Mouse (Mus musculus): ENCODE measurements around the gene Urad.
A peak's percentile ranks its signal among the peaks of the same experiment; 100 is the strongest.

The Urad gene

DNA sequence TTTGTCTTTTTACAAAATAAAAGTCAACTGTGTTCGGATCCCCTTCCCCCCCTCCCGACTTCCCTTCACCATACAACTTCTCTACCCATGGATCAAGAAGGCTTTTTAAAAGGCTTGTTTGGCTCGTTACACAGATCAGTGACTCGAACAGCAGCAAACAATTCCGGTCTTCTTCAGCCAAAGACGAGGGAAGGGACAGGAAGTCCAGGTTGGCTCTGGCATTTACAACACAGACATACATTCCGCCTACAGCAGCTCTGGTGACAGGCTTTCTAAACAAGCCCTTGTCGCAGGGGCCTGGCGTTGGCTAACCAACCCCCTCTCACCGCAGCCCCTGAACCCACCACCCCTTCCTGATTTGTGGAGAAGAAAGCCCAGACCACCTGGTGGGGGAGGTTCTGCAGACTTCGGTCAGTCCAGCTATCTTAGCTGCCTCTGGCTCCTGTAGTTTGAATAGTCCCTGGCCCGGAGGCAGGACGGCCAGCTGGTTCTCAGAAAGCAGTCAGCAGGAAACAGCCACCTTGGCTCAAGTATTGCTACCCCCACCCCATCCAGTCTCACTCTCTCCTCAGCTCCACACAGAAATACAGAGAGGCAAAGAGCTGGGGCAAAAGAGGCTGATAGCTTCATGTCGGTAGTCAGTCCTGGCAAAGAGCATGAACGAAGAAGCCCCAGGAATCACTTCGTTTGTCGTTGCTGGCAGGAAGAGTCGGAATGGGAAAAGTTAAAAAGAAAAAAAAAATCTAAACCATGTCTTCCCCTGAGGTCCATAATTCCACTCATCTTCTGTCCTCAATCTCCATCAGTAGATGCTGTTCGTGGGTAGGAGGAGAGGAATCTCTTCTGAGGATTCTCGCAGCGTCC, 21.1 kb downstream of the Urad start:
- DNase-seq (ENCODE audit: low spot score) = no peak

- no peak for DNase-seq (ENCODE audit: low spot score)
These were observed 22.3 kb downstream of the Urad start for GRCm38 (mm10) chr5:147300001-147300363.

GRCm38 (mm10) chr5:147299255-147300000, 22.8 kb downstream of the Urad start:
- DNase-seq (ENCODE audit: low spot score) = peak; percentile 37

DNA sequence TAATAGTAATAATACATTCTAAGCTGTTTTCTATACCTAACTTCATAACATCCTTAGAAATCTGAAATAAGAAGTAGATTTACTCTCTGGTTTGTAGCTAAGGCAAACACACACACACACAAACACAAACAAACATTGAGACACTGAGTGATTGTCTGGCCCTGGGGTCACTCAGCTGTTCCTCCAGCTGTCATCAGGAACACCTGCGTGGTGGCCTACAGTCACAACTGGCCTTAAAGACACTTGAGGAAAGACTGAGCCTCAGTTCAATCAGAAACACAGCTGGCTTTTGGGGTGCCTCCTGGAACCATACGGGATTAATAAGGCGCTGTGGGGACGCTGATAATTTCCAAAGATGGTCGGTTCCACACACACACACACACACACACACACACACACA, 25.0 kb downstream of the Urad start:
- no peak for DNase-seq (ENCODE audit: low spot score)

DNA sequence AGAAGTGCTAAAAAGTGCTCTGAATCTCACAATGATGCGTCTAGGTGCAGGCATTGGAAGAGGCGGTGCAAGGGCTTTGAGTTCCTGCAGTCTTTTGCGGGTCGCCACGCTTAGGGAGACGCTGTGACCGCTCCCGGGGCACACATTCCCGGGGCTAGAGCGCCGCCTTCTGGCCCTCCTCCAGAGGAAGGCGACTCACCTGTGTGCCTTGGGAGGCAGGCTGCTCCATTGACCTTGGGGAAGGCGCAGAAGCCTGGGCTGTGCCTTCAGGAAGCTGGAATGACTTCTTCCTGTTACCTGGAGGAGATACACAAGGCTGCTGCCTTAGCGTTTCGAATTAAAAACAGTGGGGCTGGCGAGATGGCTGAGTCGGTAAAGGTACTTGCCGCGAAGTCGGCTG, 28.1 kb downstream of the Urad start:
- no peak for DNase-seq (ENCODE audit: low spot score)

DNA sequence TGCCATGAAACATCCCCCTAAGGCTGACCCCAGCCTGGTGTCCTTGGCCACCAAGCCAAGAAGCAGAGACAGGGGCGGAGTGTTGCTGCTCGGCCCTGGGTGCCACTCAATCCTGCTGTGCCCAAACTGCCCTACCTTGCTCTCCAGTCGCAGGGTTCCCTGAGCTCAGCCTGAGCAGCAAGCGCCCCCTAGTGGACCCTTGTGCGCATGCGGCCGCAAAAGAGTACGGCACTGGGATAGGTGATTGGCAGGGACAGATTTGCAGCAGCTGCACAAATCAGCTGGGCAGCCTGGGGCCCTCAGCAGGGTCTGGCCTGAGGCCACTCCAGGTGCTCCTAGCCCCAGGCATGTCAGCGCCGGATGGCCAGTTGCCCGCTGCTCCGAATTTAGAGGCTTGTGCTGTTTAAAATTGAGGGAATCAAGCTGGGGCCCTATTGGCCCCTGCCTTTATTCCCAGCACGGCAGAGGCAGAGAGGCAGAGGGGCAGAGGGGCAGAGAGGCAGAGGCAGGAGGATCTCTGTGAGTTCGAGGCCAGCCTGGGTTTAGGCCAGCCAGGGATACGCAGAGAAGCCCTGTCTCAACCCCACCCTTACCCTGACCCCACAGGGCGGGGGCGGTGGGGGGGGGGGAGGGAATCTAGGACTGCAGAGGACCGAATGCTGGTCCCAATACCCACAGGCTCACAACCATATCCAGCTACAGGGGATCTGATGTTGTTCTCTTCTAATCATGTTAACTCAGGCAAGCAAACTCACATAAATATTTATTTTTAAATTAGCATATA, 28.9 kb downstream of the Urad start:
- DNase-seq (ENCODE audit: low spot score) = peak; percentile 49

DNA sequence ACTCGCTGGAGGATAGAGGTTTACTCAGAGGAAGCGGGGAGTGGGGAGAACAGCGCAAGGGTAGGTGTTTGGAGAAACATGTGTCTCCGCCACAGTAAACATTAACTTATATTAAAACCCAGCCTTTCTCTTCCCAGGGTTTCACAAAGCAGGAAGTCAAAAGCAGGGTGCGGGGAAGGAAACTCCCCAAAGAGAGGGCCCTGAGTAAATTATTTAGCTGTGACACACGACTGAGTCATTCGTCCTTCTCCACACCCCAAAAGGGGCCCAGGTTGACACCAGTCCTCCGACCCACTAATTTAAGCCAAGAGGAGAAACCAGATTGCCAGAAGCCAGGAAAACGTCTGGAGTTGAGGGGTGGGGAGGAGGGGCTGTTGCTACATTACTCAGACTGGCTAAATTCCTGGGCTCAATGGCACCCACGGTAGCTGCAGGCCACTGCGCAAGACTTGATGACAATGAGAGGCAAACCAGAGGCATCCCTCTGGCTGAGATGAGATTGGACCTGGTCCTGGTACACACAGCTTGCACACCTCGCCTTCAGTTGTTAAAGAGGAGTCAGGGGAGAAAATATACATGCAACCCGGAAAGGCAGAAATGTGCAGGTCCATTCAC, 29.6 kb downstream of the Urad start:
- no peak for DNase-seq (ENCODE audit: low spot score)

- no peak for DNase-seq (ENCODE audit: low spot score)
These were observed 30.3 kb downstream of the Urad start for GRCm38 (mm10) chr5:147291764-147292505.

GRCm38 (mm10) chr5:147284365-147284764, 37.9 kb downstream of the Urad start:
- DNase-seq (ENCODE audit: low spot score) = no peak

GRCm38 (mm10) chr5:147277547-147277925, 44.7 kb downstream of the Urad start:
- no peak for DNase-seq (ENCODE audit: low spot score)

GRCm38 (mm10) chr5:147276701-147277546, 45.3 kb downstream of the Urad start:
- DNase-seq (ENCODE audit: low spot score) = no peak

GRCm38 (mm10) chr5:147275761-147276160, 46.5 kb downstream of the Urad start:
- DNase-seq (ENCODE audit: low spot score) = no peak

DNA sequence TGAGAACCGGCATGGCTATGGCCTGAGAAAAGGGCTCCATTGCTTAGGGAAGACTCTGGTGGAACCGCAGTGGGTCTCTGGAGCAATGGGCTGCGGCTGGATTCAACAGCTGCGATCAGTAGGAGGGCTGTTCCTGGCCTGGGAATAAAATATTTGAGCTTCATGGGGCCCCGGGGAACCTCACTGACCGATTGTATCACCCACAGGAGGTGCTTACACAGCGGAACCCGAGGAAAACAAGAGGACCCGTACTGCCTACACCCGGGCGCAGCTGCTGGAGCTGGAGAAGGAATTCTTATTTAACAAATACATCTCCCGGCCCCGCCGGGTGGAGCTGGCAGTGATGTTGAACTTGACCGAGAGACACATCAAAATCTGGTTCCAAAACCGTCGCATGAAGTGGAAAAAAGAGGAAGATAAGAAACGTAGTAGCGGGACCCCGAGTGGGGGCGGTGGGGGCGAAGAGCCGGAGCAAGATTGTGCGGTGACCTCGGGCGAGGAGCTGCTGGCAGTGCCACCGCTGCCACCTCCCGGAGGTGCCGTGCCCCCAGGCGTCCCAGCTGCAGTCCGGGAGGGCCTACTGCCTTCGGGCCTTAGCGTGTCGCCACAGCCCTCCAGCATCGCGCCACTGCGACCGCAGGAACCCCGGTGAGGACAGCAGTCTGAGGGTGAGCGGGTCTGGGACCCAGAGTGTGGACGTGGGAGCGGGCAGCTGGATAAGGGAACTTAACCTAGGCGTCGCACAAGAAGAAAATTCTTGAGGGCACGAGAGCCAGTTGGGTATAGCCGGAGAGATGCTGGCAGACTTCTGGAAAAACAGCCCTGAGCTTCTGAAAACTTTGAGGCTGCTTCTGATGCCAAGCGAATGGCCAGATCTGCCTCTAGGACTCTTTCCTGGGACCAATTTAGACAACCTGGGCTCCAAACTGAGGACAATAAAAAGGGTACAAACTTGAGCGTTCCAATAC, 47.8 kb downstream of the Urad start:
- DNase-seq (ENCODE audit: low spot score) = no peak

DNA sequence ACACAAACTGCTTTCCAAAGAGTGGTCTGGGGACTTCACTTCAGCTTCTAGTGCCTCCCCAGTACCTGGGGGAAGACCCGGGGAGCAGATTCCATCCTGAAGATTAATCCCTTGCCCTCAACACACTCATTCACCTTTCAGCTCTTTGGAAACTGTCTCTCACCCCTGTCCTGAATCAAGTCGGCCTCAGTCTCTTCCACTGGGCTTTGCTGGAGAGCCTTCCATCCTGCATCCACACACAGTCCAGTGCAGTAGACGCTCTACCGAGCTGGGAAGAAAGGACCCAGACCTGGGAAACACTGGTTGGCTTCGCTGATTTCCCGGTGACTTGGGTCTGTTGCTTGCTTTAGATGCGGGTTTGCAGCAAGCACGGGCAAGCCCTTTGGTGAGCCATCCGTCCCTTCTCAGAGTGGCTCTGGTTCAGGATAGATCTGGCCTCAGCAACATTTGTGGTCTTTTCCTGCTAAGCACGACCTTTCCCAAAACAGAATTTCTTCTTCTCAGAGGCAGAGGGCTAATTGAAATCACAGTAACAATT, 49.4 kb downstream of the Urad start:
- DNase-seq (ENCODE audit: low spot score) = no peak

DNA sequence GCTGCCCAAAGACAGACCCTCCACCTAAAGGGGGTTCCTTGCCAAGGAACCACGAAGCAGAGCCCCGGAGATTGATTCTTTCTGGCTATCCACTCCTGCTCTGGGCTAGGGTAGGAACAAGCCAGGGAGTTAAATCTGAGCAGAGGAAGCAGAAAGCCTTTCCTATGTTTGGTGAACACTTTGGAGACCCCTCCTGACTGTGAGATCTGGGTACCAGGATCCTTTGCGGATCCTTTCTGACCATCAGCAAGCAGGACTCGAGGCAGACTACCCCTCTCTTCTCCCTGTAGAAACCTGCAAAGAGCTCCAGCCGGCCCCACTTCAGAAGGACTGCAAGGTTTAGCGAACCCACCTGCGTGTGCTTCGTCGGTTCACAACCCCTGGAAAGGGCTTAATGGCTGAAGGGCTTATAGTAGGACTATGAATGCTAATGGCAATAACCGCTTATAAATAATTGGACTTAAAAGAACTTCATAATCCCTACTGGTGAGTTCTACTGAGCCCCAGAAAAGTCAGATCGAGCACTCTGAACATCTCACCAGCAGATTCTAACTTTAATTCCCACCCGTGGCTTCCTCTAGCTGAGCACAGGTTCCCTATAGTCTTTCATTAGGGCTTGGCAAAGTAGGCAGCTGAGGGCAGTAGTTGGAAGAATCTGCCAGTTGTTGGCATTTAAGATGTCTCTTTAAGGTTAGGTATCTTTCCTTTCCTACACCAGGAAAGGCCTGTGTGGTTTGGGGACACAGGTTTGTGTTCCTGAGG, 50.0 kb downstream of the Urad start:
- DNase-seq (ENCODE audit: low spot score) = no peak

- no peak for DNase-seq (ENCODE audit: low spot score)
These were observed 51.3 kb downstream of the Urad start for GRCm38 (mm10) chr5:147270673-147271655.
